Mouse (Mus musculus): ENCODE measurements at regions not wholly inside any gene's neighbourhood (a gene's known extent, or its start where the extent isn't known, plus 50 kb on each side); places are given as distances from the start of the nearest gene placed in this dataset.

DNA sequence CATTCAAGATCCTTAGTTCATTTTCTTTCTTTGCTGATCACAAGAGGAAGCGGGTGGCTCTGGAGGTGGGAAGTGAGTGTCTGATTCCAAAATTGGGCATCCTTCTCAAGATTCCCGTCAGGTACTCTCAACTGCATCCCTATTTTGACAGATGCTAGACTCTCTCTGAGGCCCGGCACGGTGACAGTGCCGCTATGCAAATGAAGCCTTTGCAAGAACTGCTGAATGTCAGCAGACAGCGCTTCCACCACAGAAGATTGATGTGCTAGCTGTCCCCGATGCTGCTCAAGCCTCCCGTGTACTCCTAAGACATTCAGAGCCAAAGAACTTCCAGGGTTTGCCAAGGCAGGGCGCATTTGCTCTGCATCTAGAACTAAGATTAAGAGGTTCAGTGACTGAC is 50.9 kb upstream of the Cpne4 start:
- H3K9me3 ChIP-seq (replicated peaks; ENCODE audit: insufficient read depth, low read length) = no peaks in the 10 kb centered on the region
- TF ChIP-seq NRF1 (IDR thresholded peaks at IDR 0.05; ENCODE audit: insufficient read depth, low read depth, low read length, poor library complexity, severe bottlenecking) = no peak
- no peak for TF ChIP-seq MYC (IDR thresholded peaks at IDR 0.05; ENCODE audit: low read depth, low read length)
- TF ChIP-seq NELFE (IDR thresholded peaks at IDR 0.05; ENCODE audit: low read depth, low read length) = no peak
- no peak for TF ChIP-seq CHD2 (IDR thresholded peaks at IDR 0.05; ENCODE audit: low read length)
- TF ChIP-seq TAL1 (IDR thresholded peaks at IDR 0.05; ENCODE audit: low read length) = no peak
- no peak for TF ChIP-seq BHLHE40 (IDR thresholded peaks at IDR 0.05; ENCODE audit: borderline replicate concordance, low read depth, low read length)
- TF ChIP-seq ZMIZ1 (IDR thresholded peaks at IDR 0.05; ENCODE audit: low read depth, low read length) = no peak
- TF ChIP-seq SMC3 (IDR thresholded peaks at IDR 0.05; ENCODE audit: low read depth, low read length) = no peak
- TF ChIP-seq CHD1 (IDR thresholded peaks at IDR 0.05; ENCODE audit: low read depth, low read length) = no peak
- no peak for TF ChIP-seq GABPA (IDR thresholded peaks at IDR 0.05; ENCODE audit: low read depth, low read length)
- TF ChIP-seq RAD21 (IDR thresholded peaks at IDR 0.05; ENCODE audit: low read depth, low read length) = no peak
- no peak for TF ChIP-seq ZKSCAN1 (IDR thresholded peaks at IDR 0.05; ENCODE audit: low read depth, low read length)
- no peak for TF ChIP-seq POLR2AphosphoS5 (IDR thresholded peaks at IDR 0.05; ENCODE audit: borderline replicate concordance, low read depth, low read length)
- TF ChIP-seq JUND (IDR thresholded peaks at IDR 0.05; ENCODE audit: low read depth, low read length) = no peak
- no peak for TF ChIP-seq UBTF (IDR thresholded peaks at IDR 0.05; ENCODE audit: borderline replicate concordance, insufficient read depth, low read depth, low read length)
- no peak for TF ChIP-seq MYB (IDR thresholded peaks at IDR 0.05; ENCODE audit: low read depth, low read length)
- TF ChIP-seq CTCF (IDR thresholded peaks at IDR 0.05 in 2 of 3, conservative IDR thresholded peaks at IDR 0.05 in 1 of 3; ENCODE audit: control insufficient read depth in 1 of 3, insufficient read depth in 1 of 3, low read depth in 2 of 3, low read length in 3 of 3, poor library complexity in 1 of 3, severe bottlenecking in 1 of 3) = no peak
- no peak overlapping the region for H3K9ac ChIP-seq (ENCODE audit: control insufficient read depth, low read depth, low read length, poor library complexity, severe bottlenecking)
- no peak overlapping the region for H3K4me3 ChIP-seq (ENCODE audit: control insufficient read depth in 1 of 2, insufficient read depth in 1 of 2, low read depth in 2 of 2, low read length in 2 of 2)
- no peak for DNase-seq (ENCODE audit: low read depth, low spot score)
- H3K27me3 ChIP-seq (ENCODE audit: control insufficient read depth in 1 of 2, insufficient read depth in 2 of 2, low read length in 2 of 2) = no peaks in the 10 kb centered on the region
- H3K4me1 ChIP-seq (ENCODE audit: control insufficient read depth in 1 of 2, insufficient read depth in 2 of 2, low read length in 2 of 2) = no peaks in the 10 kb centered on the region
- no peaks in the 10 kb centered on the region for H3K79me2 ChIP-seq (ENCODE audit: control insufficient read depth, insufficient read depth, low read length, poor library complexity)
- no peaks in the 10 kb centered on the region for H3K36me3 ChIP-seq (ENCODE audit: control insufficient read depth in 1 of 2, insufficient read depth in 2 of 2, low read length in 2 of 2)
- no peak overlapping the region for H3K27ac ChIP-seq (ENCODE audit: control insufficient read depth, low read depth, low read length)

DNA sequence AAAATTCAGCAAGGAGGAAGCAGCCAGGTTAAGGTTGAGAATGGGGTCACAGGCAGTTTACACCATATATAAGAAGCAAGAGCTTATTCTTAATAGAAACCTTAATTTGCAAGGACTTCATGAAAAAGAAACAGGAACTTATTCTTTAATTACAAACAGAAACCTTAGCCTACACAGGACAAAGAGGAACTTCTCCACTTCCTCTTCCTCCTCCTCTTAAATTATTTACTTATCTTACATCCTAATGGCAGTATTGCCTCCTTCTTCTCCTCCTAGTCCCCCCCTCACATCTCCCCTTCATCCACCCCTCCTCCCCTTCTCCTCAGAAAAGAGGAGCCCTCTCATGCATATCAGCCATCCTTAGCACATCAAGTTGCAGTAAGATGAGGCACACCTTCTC is 56.4 kb upstream of the Cpne4 start:
- H3K9me3 ChIP-seq (replicated peaks; ENCODE audit: insufficient read depth, low read length) = no peaks in the 10 kb centered on the region
- peak; percentile 44 for DNase-seq (ENCODE audit: low read depth, low spot score)
- H3K79me2 ChIP-seq (ENCODE audit: control insufficient read depth, insufficient read depth, low read length, poor library complexity) = no peaks in the 10 kb centered on the region
- H3K4me1 ChIP-seq (ENCODE audit: control insufficient read depth in 1 of 2, insufficient read depth in 2 of 2, low read length in 2 of 2) = no peaks in the 10 kb centered on the region; a peak in 1 of 4 replicates
- H3K27ac ChIP-seq (ENCODE audit: control insufficient read depth, low read depth, low read length) = 0 out of 2 replicates have a peak overlapping the region, but pooled peaks have one; percentile 41
- H3K27me3 ChIP-seq (ENCODE audit: control insufficient read depth in 1 of 2, insufficient read depth in 2 of 2, low read length in 2 of 2) = no peaks in the 10 kb centered on the region
- TF ChIP-seq RAD21 (IDR thresholded peaks at IDR 0.05; ENCODE audit: low read depth, low read length) (no peak), EP300 (IDR thresholded peaks at IDR 0.05; ENCODE audit: low read depth in 1 of 2, low read length in 2 of 2) (peak in 1 of 2 experiments; percentile 68; a peak in 1 of 4 replicates), GABPA (IDR thresholded peaks at IDR 0.05; ENCODE audit: low read depth, low read length) (no peak)
- H3K9ac ChIP-seq (ENCODE audit: control insufficient read depth, low read depth, low read length, poor library complexity, severe bottlenecking) = no peak overlapping the region
- 0 out of 4 replicates have a peak, but pooled peaks cover 0 to 2% of the 10 kb centered on the region in 2 experiments for H3K36me3 ChIP-seq (ENCODE audit: control insufficient read depth in 1 of 2, insufficient read depth in 2 of 2, low read length in 2 of 2)
- H3K4me3 ChIP-seq (ENCODE audit: control insufficient read depth in 1 of 2, insufficient read depth in 1 of 2, low read depth in 2 of 2, low read length in 2 of 2) = no peak overlapping the region

Data from MEL (cell line).